Mouse (Mus musculus) lung, postnatal 0 days (tissue): ENCODE results near the gene Gcsh.

Experiments
- CTCF ChIP-seq: IDR thresholded peaks from 2 replicates; pipeline ENCODE4 v1.5.1; 2016; ENCODE audit warnings: antibody characterized with exemption, mild to moderate bottlenecking
- EP300 ChIP-seq: IDR thresholded peaks from 2 replicates; pipeline ENCODE4 v1.6.1; 2016; ENCODE audit warnings: antibody characterized with exemption, mild to moderate bottlenecking, control low read depth

GRCm38 (mm10) chr8:116975606-116976005, 17.7 kb downstream of the Gcsh start:
- TF ChIP-seq CTCF (no peak), EP300 (no peak)
